Mouse (Mus musculus): ENCODE results near the gene Tubb4a. TPM values are rescaled to one million over a fixed set of nuclear protein-coding genes. Genes with fewer than 3 reads are reported as not detected.

The Tubb4a gene
- total RNA-seq, 2 experiments from 2014 or later: 1.3 to 1.4 TPM

- no peak for DNase-seq
- intact Hi-C loops (cut with DNase I): no loop called here
These were observed 16.9 kb upstream of the Tubb4a start for GRCm38 (mm10) chr17:57104496-57104895.

- intact Hi-C loops (cut with DNase I): no loop called here
- no peak for DNase-seq
These were observed 14.7 kb upstream of the Tubb4a start for GRCm38 (mm10) chr17:57102276-57102675.

- DNase-seq: no peak
- intact Hi-C loops (cut with DNase I): loop anchor here (5.0 kb wide), 2 partner anchors 68 to 238 kb away; no protein-coding TSS in a partner anchor
These were observed 12.2 kb upstream of the Tubb4a start for GRCm38 (mm10) chr17:57099629-57100325.

GRCm38 (mm10) chr17:57098321-57098720 is 10.7 kb upstream of the Tubb4a start:
- intact Hi-C loops (cut with DNase I): loop anchor here (5.0 kb wide), 2 partner anchors 69 to 239 kb away; no protein-coding TSS in a partner anchor
- no peak for DNase-seq

- intact Hi-C loops (cut with DNase I): loop anchor here (5.0 kb wide), 2 partner anchors 71 to 241 kb away; no protein-coding TSS in a partner anchor
- peak; percentile 76 to 82 for DNase-seq
These were observed 9.0 kb upstream of the Tubb4a start for GRCm38 (mm10) chr17:57096623-57096920.

- intact Hi-C loops (cut with DNase I): loop anchor here (5.0 kb wide), 2 partner anchors 71 to 241 kb away; no protein-coding TSS in a partner anchor
- peak in 1 of 2 experiments; percentile 35 for DNase-seq
These were observed 8.5 kb upstream of the Tubb4a start for GRCm38 (mm10) chr17:57095855-57096622.

- intact Hi-C loops (cut with DNase I): no loop called here
- no peak for DNase-seq
These were observed 6.6 kb upstream of the Tubb4a start for GRCm38 (mm10) chr17:57094222-57094621.

GRCm38 (mm10) chr17:57085970-57086757 is 1.4 kb downstream of the Tubb4a start:
- no peak for DNase-seq
- intact Hi-C loops (cut with DNase I): no loop called here

- no peak for DNase-seq
- intact Hi-C loops (cut with DNase I): no loop called here
These were observed 5.1 kb downstream of the Tubb4a start for GRCm38 (mm10) chr17:57082481-57082880.

- no peak for DNase-seq
- intact Hi-C loops (cut with DNase I): no loop called here
These were observed 6.2 kb downstream of the Tubb4a start for GRCm38 (mm10) chr17:57081234-57081842.

- no peak for DNase-seq
- intact Hi-C loops (cut with DNase I): no loop called here
These were observed 7.7 kb downstream of the Tubb4a start for GRCm38 (mm10) chr17:57079919-57080318.

GRCm38 (mm10) chr17:57078336-57078735 is 9.2 kb downstream of the Tubb4a start, which contains the start of gene Dennd1c:
Gene Dennd1c, minus strand, starts transcription at chr17:57078514.
- intact Hi-C loops (cut with DNase I): no loop called here
- DNase-seq: no peak

GRCm38 (mm10) chr17:57076916-57077315 is 10.7 kb downstream of the Tubb4a start:
- intact Hi-C loops (cut with DNase I): no loop called here
- no peak for DNase-seq

GRCm38 (mm10) chr17:57070699-57071098 is 16.9 kb downstream of the Tubb4a start:
- intact Hi-C loops (cut with DNase I): no loop called here
- DNase-seq: no peak

GRCm38 (mm10) chr17:57070272-57070671 is 17.3 kb downstream of the Tubb4a start:
- DNase-seq: no peak
- intact Hi-C loops (cut with DNase I): no loop called here

GRCm38 (mm10) chr17:57066908-57067307 is 20.7 kb downstream of the Tubb4a start:
- intact Hi-C loops (cut with DNase I): loop anchor here (10.0 kb wide), 1 partner anchor 98 kb away; no protein-coding TSS in a partner anchor
- DNase-seq: no peak

GRCm38 (mm10) chr17:57063031-57063430 is 24.6 kb downstream of the Tubb4a start:
- no peak for DNase-seq
- intact Hi-C loops (cut with DNase I): loop anchor here (5.0 to 10.0 kb wide), 2 partner anchors 66 to 102 kb away; partner anchors contain the start of gene Alkbh7

GRCm38 (mm10) chr17:57062548-57062947 is 25.0 kb downstream of the Tubb4a start:
- intact Hi-C loops (cut with DNase I): loop anchor here (5.0 to 10.0 kb wide), 2 partner anchors 65 to 102 kb away; partner anchors contain the start of gene Alkbh7

GRCm38 (mm10) chr17:57062011-57062521 is 25.5 kb downstream of the Tubb4a start:
- no peak for DNase-seq
- intact Hi-C loops (cut with DNase I): loop anchor here (5.0 to 10.0 kb wide), 2 partner anchors 65 to 103 kb away; partner anchors contain the start of gene Alkbh7

More at GRCm38 (mm10) chr17:57062548-57062947, 25.0 kb downstream of the Tubb4a start:
- no peak for DNase-seq

GRCm38 (mm10) chr17:57061069-57061468 is 26.5 kb downstream of the Tubb4a start:
- DNase-seq: no peak
- intact Hi-C loops (cut with DNase I): loop anchor here (5.0 to 10.0 kb wide), 2 partner anchors 64 to 104 kb away; partner anchors contain the start of gene Alkbh7

All from gastrocnemius, postnatal 36 days (tissue).